Mouse (Mus musculus): ENCODE results near the gene Terf2. TPM values are rescaled to one million over a fixed set of nuclear protein-coding genes. Genes with fewer than 3 reads are reported as not detected.
A peak's percentile ranks its signal among the peaks of the same experiment; 100 is the strongest.
"Not testable (repeated sequence)": the region's sequence is repeated elsewhere in the genome, so short reads cannot be mapped to it uniquely, and the experiment has no call there.

Terf2 gene
- polyA plus RNA-seq, 1 experiment from 2014 or later: 25.3 TPM

DNA sequence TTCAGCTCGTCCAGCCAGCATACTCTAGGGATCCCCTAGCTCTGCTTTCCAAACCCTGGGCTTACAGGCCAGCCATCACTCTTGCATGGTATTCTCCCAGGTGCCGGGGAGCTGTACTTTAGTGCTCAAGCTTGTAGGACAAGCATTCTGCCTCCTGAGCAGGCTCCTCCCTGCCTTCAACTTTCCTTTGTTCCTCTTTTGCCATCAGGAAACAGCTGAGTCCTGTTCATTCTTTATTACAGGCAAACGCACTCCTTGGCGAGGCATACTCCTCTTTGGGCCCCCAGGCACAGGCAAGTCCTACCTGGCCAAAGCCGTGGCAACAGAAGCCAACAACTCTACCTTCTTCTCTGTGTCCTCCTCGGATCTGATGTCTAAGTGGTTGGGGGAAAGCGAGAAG, 55.7 kb downstream of the Terf2 start:
- DNase-seq (ENCODE audit: low read depth, low spot score) (no peak), ATAC-seq (no peak)
- POLR2A ChIA-PET: no interaction called here
- TF ChIP-seq CTCF (IDR thresholded peaks at IDR 0.05): no peak
- H3K27me3 ChIP-seq: no peaks in the 10 kb centered on the region
- in situ Hi-C loops (cut with MboI; ENCODE audit: low pct_unique_long_range_greater_than_20kb): no loop called here
- CTCF ChIA-PET: interaction anchor here (1.2 kb wide), 1 partner anchor 16 kb away, joined by 3 read pairs; no protein-coding TSS in a partner anchor

DNA sequence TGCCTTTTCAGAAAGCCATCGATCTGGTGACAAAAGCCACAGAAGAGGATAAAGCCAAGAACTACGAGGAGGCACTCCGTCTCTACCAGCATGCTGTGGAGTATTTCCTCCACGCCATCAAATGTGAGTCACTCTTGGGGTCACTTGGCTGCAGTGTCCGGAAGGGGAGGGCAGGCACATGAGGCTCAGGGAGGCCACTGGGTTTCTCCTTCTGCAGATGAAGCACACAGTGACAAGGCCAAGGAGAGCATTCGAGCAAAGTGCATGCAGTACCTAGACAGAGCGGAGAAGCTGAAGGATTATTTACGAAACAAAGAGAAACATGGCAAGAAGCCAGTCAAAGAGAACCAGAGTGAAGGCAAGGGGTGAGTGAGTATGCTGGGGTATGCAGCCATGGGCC, 59.7 kb downstream of the Terf2 start:
- DNase-seq (ENCODE audit: low read depth, low spot score): no peak

DNA sequence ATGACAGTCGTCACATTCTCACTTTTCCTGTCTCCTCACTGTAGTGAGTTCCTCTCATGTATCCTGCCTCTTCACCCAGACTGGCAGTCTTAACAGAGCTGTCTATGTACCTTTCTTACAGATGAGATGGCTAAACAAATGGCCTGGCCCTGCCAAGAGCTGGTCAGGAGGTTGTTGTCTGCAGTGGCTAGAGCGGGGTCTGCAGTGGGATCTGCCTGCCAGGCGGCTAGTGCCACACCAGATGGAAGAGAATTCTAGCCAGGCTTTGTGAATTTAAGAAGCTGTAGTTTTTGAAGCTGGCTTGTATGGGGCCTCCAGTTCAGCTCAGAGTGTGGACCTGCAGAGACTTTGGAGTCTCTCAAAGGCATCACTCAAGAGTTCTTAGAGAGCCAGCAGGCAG, 60.7 kb downstream of the Terf2 start:
- POLR2A ChIA-PET: interaction anchor here (1.4 to 2.0 kb wide), 2 partner anchors 10 to 13 kb away, joined by 4 read pairs; partner anchors contain the start of gene Pdf
- ATAC-seq (no peak), DNase-seq (ENCODE audit: low read depth, low spot score) (no peak)
- no peak for TF ChIP-seq CTCF (IDR thresholded peaks at IDR 0.05)
- in situ Hi-C loops (cut with MboI; ENCODE audit: low pct_unique_long_range_greater_than_20kb): no loop called here
- no peaks in the 10 kb centered on the region for H3K27me3 ChIP-seq
- CTCF ChIA-PET: interaction anchor here (1.6 kb wide), 1 partner anchor 10 kb away, joined by 7 read pairs; no protein-coding TSS in a partner anchor

More for the DNA sequence above, 59.7 kb downstream of the Terf2 start:
- in situ Hi-C loops (cut with MboI; ENCODE audit: low pct_unique_long_range_greater_than_20kb): no loop called here
- no peaks in the 10 kb centered on the region for H3K27me3 ChIP-seq
- ChIA-PET POLR2A (interaction anchor here (2.0 kb wide), 1 partner anchor 12 kb away, joined by 4 read pairs; the partner anchor contains the start of gene Pdf), CTCF (interaction anchor here (0.7 to 1.6 kb wide), 2 partner anchors 9 to 73 kb away, joined by 3 to 7 read pairs; no protein-coding TSS in a partner anchor)
- ATAC-seq: no peak
- TF ChIP-seq CTCF (IDR thresholded peaks at IDR 0.05): no peak

DNA sequence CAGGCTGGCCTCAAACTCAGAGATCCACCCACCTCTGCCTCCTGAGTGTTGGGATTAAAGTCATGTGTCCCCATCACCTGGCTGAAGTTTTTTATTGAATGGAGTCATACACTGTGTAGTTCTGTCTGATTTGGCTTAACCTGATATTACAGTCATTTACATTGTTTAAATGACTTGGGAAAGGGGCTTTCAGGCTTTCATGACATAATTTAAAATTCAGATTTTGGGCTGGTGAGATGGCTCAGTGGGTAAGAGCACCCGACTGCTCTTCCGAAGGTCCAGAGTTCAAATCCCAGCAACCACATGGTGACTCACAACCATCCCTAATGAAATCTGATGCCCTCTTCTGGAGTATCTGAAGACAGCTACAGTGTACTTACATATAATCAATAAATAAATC, 62.7 kb downstream of the Terf2 start:
- DNase-seq (ENCODE audit: low read depth, low spot score); CTCF ChIA-PET; POLR2A ChIA-PET; in situ Hi-C loops (cut with MboI; ENCODE audit: low pct_unique_long_range_greater_than_20kb); ATAC-seq; H3K27me3 ChIP-seq: not testable (repeated sequence)

DNA sequence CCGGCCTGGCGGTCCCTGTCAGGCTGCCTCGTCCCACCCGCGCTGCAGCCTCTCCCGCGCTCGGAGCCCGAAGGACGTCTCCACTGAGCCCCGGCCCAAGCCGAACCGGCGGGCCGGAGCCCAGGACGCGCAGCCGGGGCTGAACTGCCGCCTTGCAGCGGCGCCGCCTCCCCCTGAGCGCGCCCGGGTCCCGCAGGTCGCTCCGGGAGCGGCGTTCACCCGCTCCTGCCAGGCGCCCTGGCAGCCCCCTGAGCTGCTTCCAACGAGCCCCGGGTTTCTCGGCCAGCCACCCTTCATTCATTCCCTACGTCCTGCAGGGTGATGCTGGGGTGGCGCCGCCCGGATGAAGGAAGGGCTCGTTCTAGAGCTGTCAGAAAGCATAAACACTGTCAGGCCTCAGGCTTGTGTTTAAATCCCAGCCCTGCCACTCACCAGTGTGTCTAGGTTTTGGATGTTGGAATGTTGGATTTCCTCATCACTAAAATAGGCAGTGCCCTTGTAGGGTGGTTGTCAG, 64.7 kb downstream of the Terf2 start:
- TF ChIP-seq CTCF (IDR thresholded peaks at IDR 0.05): no peak
- CTCF ChIA-PET: interaction anchor here (1.1 kb wide), 1 partner anchor 314 kb away, joined by 4 read pairs; no protein-coding TSS in a partner anchor
- DNase-seq (ENCODE audit: low read depth, low spot score): no peak
- in situ Hi-C loops (cut with MboI; ENCODE audit: low pct_unique_long_range_greater_than_20kb): no loop called here
- peak; percentile 44 for ATAC-seq
- H3K27me3 ChIP-seq: no peaks in the 10 kb centered on the region
- POLR2A ChIA-PET: no interaction called here

DNA sequence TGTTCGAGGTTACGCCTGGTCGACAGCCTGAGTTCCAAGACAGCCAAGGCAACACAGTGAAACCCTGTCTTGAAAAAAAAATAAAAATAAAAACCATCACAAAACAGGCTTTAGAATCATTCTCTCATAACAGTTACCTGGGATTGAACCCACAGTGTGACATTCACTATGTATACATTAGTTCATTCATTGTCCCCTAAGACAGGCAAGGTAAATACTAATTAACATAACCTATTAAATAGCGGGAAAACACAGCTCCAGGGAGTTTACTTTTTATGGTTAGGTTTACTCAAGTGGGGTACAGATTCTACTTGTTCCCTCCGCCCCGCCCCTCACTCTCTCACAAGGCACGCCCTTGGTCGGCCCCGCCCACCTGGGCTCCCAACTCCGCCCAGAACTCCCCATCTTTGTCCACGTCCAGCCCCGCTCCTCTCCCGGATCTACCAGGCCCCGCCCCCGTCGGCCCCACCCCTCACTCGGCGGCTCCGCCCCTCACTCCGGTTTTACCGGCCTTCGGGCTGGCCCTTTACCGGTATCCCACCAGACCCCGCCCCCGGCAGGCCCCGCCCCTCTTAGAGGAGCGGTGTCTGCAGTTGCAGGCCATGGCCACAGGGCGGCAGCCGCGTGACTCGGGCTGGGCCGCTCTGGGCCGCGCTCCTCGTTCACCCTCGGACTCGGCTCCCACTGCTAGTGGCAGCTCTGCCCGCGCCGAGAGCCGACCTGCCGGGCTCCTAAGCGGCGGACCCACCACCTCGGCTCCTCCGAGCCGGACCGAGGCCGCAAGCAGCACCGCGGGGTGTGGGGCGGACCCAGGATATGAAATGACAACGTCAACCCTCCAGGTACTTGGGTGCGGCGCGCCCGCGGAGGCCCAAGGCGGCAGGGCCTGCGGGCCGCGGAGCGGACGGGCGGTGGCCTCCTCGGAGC, 65.4 kb downstream of the Terf2 start, which contains the start of gene Vps4a:
TSS of gene Vps4a (plus strand) at position 573 of the 927 bp plus-strand sequence.
- peak; percentile 99 for TF ChIP-seq CTCF (IDR thresholded peaks at IDR 0.05)
- peak; percentile 89 for ATAC-seq
- H3K27me3 ChIP-seq: no peaks in the 10 kb centered on the region
- POLR2A ChIA-PET: no interaction called here
- in situ Hi-C loops (cut with MboI; ENCODE audit: low pct_unique_long_range_greater_than_20kb): no loop called here
- DNase-seq (ENCODE audit: low read depth, low spot score): peak; percentile 55
- CTCF ChIA-PET: interaction anchor here (1.1 kb wide), 1 partner anchor 313 kb away, joined by 4 read pairs; no protein-coding TSS in a partner anchor

DNA sequence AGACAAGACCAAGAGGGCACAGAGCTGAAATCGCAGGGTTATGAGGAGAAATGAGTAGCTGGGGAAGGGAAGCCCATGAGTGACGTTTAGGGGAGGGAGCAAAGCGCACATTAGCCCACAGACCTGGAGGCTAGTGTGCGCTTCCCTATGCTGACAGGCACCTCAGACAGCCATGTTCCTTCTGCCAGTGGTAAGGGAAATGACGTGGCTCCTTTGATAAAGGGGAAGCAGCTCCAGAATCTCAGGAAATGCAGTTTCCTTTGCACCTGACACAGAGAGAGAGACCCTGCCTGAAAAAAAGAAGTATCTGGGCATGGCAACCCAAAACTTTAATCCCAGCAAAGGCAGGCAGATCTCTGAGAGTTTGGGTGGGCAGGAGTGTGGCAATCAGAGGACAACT, 66.3 kb downstream of the Terf2 start:
- TF ChIP-seq CTCF (IDR thresholded peaks at IDR 0.05): no peak
- POLR2A ChIA-PET: no interaction called here
- no peaks in the 10 kb centered on the region for H3K27me3 ChIP-seq
- no peak for ATAC-seq
- DNase-seq (ENCODE audit: low read depth, low spot score): no peak
- CTCF ChIA-PET: no interaction called here
- in situ Hi-C loops (cut with MboI; ENCODE audit: low pct_unique_long_range_greater_than_20kb): no loop called here

DNA sequence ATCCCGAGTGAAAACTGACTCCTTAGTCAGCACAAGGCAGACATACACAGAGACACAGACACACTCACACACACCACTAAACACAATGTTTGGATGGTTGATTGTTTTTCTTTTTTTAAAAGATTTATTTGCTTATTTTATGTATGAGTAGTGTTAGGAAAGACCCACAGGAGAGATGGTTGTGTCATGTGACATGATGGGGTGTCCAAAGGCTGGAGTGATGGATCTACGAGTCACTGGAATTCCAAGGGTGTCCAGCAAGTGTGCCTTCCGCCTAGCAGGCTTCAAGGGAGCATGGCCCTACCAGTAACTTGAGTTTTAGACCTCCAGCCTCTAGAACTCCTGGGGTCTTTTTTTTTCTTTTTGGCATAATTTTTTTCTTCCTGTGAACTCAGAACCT, 67.0 kb downstream of the Terf2 start:
- no peak for TF ChIP-seq CTCF (IDR thresholded peaks at IDR 0.05)
- no peaks in the 10 kb centered on the region for H3K27me3 ChIP-seq
- ChIA-PET CTCF (no interaction called here), POLR2A (no interaction called here)
- ATAC-seq (no peak), DNase-seq (ENCODE audit: low read depth, low spot score) (no peak)
- in situ Hi-C loops (cut with MboI; ENCODE audit: low pct_unique_long_range_greater_than_20kb): no loop called here

DNA sequence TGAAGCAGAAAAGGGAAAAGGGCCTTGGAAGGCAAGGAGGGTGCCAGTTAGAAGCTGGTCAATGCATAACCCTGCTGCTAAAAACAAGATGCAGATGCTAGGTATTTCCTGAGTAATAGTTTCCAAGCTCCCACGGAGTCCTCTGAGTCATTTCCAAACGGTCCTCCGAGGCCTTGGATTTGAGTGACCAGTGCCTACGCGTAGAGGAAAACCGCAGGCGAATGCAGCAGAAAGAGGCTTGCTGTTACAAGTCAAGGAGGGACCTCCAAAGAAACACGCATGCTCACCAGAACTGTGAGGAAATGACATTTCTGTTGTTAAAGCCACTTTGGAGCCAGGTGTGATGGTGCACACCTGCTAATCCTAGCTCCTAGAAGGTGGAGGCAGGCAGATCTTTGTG, 72.9 kb downstream of the Terf2 start:
- CTCF ChIA-PET: interaction anchor here (1.6 kb wide), 1 partner anchor 22 kb away, joined by 3 read pairs; no protein-coding TSS in a partner anchor
- H3K27me3 ChIP-seq: no peaks in the 10 kb centered on the region
- no peak for TF ChIP-seq CTCF (IDR thresholded peaks at IDR 0.05)
- POLR2A ChIA-PET: interaction anchor here (1.2 kb wide), 1 partner anchor 26 kb away, joined by 4 read pairs; no protein-coding TSS in a partner anchor
- in situ Hi-C loops (cut with MboI; ENCODE audit: low pct_unique_long_range_greater_than_20kb): no loop called here
- ATAC-seq (no peak), DNase-seq (ENCODE audit: low read depth, low spot score) (no peak)

Other genes starting within 250 kb of the Terf2 start
- gene Has3, start 226.3 kb downstream of the Terf2 start, polyA plus RNA-seq (2021): 0.78 TPM
- gene Utp4, start 202.9 kb downstream of the Terf2 start, polyA plus RNA-seq (2021): 47.0 TPM
- 33.4 TPM for gene Sntb2, start 160.8 kb downstream of the Terf2 start, polyA plus RNA-seq (2021)
- gene Vps4a, start 65.3 kb downstream of the Terf2 start, polyA plus RNA-seq (2021): 57.2 TPM
- gene Pdf, start 47.9 kb downstream of the Terf2 start, polyA plus RNA-seq (2021): 36.9 TPM
- gene Cog8, start 39.9 kb downstream of the Terf2 start, polyA plus RNA-seq (2021): 31.1 TPM
- 60.4 TPM for gene Nip7, start 39.7 kb downstream of the Terf2 start, polyA plus RNA-seq (2021)
- 0.42 TPM for gene Tmed6, start 30.9 kb downstream of the Terf2 start, polyA plus RNA-seq (2021)
- 136 TPM for gene Cyb5b, start 54.1 kb upstream of the Terf2 start, polyA plus RNA-seq (2021)
- 113 TPM for gene Nfat5, start 196.9 kb upstream of the Terf2 start, polyA plus RNA-seq (2021)

Data from Patski (cell line).